Mouse (Mus musculus) urinary bladder, postnatal 4 days (tissue): ENCODE results near the gene Rhbg.

Experiments
- DNase-seq, 2 experiments: peaks; one replicate each; pipeline ENCODE4 v3.0.0; 2021 to 2022; ENCODE audit warnings: low spot score in 2 of 2

Gene Rhbg

GRCm38 (mm10) chr3:88228906-88229305 lies 25.6 kb downstream of the Rhbg start:
- DNase-seq = no peak

GRCm38 (mm10) chr3:88227976-88228375 lies 26.5 kb downstream of the Rhbg start:
- DNase-seq = no peak

GRCm38 (mm10) chr3:88227260-88227659 lies 27.2 kb downstream of the Rhbg start:
- no peak for DNase-seq

- DNase-seq = no peak
Observed at GRCm38 (mm10) chr3:88226101-88226845, 28.2 kb downstream of the Rhbg start.

- no peak for DNase-seq
Observed at GRCm38 (mm10) chr3:88224929-88225328, 29.6 kb downstream of the Rhbg start.

- no peak for DNase-seq
Observed at GRCm38 (mm10) chr3:88222446-88222845, 32.1 kb downstream of the Rhbg start.

GRCm38 (mm10) chr3:88221519-88222390 lies 32.8 kb downstream of the Rhbg start:
- DNase-seq = no peak

- peak; percentile 62 to 80 for DNase-seq
Observed at GRCm38 (mm10) chr3:88220842-88221241, 33.7 kb downstream of the Rhbg start.

GRCm38 (mm10) chr3:88219940-88220339 lies 34.6 kb downstream of the Rhbg start:
- DNase-seq = no peak

- no peak for DNase-seq
Observed at GRCm38 (mm10) chr3:88217679-88218078, 36.8 kb downstream of the Rhbg start.

- DNase-seq = no peak
Observed at GRCm38 (mm10) chr3:88216534-88217326, 37.8 kb downstream of the Rhbg start.

GRCm38 (mm10) chr3:88216116-88216515 lies 38.4 kb downstream of the Rhbg start:
- no peak for DNase-seq

GRCm38 (mm10) chr3:88215553-88216004 lies 38.9 kb downstream of the Rhbg start:
- no peak for DNase-seq

GRCm38 (mm10) chr3:88214971-88215552 lies 39.4 kb downstream of the Rhbg start:
- no peak for DNase-seq

GRCm38 (mm10) chr3:88214197-88214938 lies 40.1 kb downstream of the Rhbg start:
- DNase-seq = no peak

GRCm38 (mm10) chr3:88213019-88213418 lies 41.5 kb downstream of the Rhbg start:
- DNase-seq = no peak

- DNase-seq = no peak
Observed at GRCm38 (mm10) chr3:88212356-88212755, 42.2 kb downstream of the Rhbg start.

GRCm38 (mm10) chr3:88210918-88211317 lies 43.6 kb downstream of the Rhbg start:
- DNase-seq = no peak

GRCm38 (mm10) chr3:88210121-88210520 lies 44.4 kb downstream of the Rhbg start:
- no peak for DNase-seq

- no peak for DNase-seq
Observed at GRCm38 (mm10) chr3:88209306-88209705, 45.2 kb downstream of the Rhbg start.

- no peak for DNase-seq
Observed at GRCm38 (mm10) chr3:88208226-88208720, 46.2 kb downstream of the Rhbg start.
